Mouse (Mus musculus): ENCODE data around the gene Cpsf3.

- TF ChIP-seq CTCF (IDR thresholded peaks at IDR 0.05; ENCODE audit: extremely low read depth, insufficient read depth, low read length) (no peak), POLR2A (IDR thresholded peaks at IDR 0.05; ENCODE audit: extremely low read depth, insufficient read depth, low read length) (no peak)
Measured at GRCm38 (mm10) chr12:21337171-21337570, 52.0 kb downstream of the Cpsf3 start.

All from cortical plate, adult 2 months (tissue).